Mouse (Mus musculus): Measurements from ENCODE around the gene Taok2. TPM values are rescaled to one million over a fixed set of nuclear protein-coding genes. Genes with fewer than 3 reads are reported as not detected.

Gene Taok2
- polyA plus RNA-seq, 1 experiment from 2014 or later = 39.0 TPM

GRCm38 (mm10) chr7:126850161-126850560 lies 34.3 kb downstream of the Taok2 start:
- 92% methylated on average over 6 of the region's 6 CpGs for WGBS
- peaks cover 7% of the 10 kb centered on the region; the same call in 1 of the 2 replicates for H3K27me3 ChIP-seq (ENCODE audit: control insufficient read depth, insufficient read depth, low read length)
- DNase-seq (no peak), ATAC-seq (ENCODE audit: low FRiP score, low TSS enrichment) (no peak)
- H3K27ac ChIP-seq (replicated peaks; ENCODE audit: low read depth, low read length) = no peak overlapping the region
- H3K9ac ChIP-seq (replicated peaks; ENCODE audit: low read length) = no peak overlapping the region
- no peak overlapping the region for H3K4me2 ChIP-seq (ENCODE audit: low read length)
- no peaks in the 10 kb centered on the region for H3K9me3 ChIP-seq (ENCODE audit: control insufficient read depth, low read length)
- peaks cover 21% of the 10 kb centered on the region for H3K4me1 ChIP-seq (ENCODE audit: control insufficient read depth, insufficient read depth, low read length)
- H3K4me3 ChIP-seq (replicated peaks; ENCODE audit: low read depth, low read length) = no peak overlapping the region
- peaks cover 35% of the 10 kb centered on the region for H3K36me3 ChIP-seq (ENCODE audit: control insufficient read depth, insufficient read depth, low read length)

DNA sequence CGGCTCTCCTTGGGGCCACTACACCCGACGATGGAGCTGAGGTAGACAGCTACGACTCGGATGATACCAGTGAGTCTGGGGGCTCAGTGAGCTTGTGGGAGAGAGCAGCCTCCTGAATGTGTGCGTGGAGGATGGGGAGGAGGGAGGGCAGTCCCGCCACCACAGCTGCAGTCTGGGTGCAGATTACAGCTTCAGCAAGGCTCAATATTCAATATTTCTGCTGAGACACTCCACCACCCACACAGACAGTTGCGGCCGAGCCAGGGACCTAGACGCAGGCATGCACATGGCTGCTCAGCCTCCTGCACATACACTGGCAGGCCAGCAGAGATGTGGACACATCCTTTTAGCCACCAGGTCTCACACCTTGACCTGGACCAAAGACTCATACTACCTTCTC lies 35.7 kb downstream of the Taok2 start:
- DNase-seq (peak; percentile 29), ATAC-seq (ENCODE audit: low FRiP score, low TSS enrichment) (no peak)
- no peak overlapping the region for H3K27ac ChIP-seq (replicated peaks; ENCODE audit: low read depth, low read length)
- peak overlapping the region; percentile 93 for H3K4me2 ChIP-seq (ENCODE audit: low read length)
- peaks cover 7% of the 10 kb centered on the region; the same call in 1 of the 2 replicates for H3K27me3 ChIP-seq (ENCODE audit: control insufficient read depth, insufficient read depth, low read length)
- H3K9ac ChIP-seq (replicated peaks; ENCODE audit: low read length) = peak overlapping the region; percentile 55
- H3K4me3 ChIP-seq (replicated peaks; ENCODE audit: low read depth, low read length) = peak overlapping the region; percentile 45
- H3K36me3 ChIP-seq (ENCODE audit: control insufficient read depth, insufficient read depth, low read length) = peaks cover 24% of the 10 kb centered on the region
- H3K9me3 ChIP-seq (ENCODE audit: control insufficient read depth, low read length) = no peaks in the 10 kb centered on the region
- 15% methylated on average over 10 of the region's 10 CpGs for WGBS
- H3K4me1 ChIP-seq (ENCODE audit: control insufficient read depth, insufficient read depth, low read length) = peaks cover 21% of the 10 kb centered on the region

- Histone ChIP-seq H3K9me3 (ENCODE audit: control insufficient read depth, low read length) (no peaks in the 10 kb centered on the region), H3K9ac (replicated peaks; ENCODE audit: low read length) (peak overlapping the region; percentile 55), H3K4me1 (ENCODE audit: control insufficient read depth, insufficient read depth, low read length) (peaks cover 21% of the 10 kb centered on the region), H3K4me2 (ENCODE audit: low read length) (peak overlapping the region; percentile 93), H3K36me3 (ENCODE audit: control insufficient read depth, insufficient read depth, low read length) (peaks cover 14% of the 10 kb centered on the region), H3K27ac (replicated peaks; ENCODE audit: low read depth, low read length) (0 out of 2 replicates have a peak overlapping the region, but pooled peaks have one; percentile 26), H3K27me3 (ENCODE audit: control insufficient read depth, insufficient read depth, low read length) (peaks cover 7% of the 10 kb centered on the region; the same call in 1 of the 2 replicates), H3K4me3 (replicated peaks; ENCODE audit: low read depth, low read length) (peak overlapping the region; percentile 45)
- DNase-seq (peak; percentile 80), ATAC-seq (ENCODE audit: low FRiP score, low TSS enrichment) (peak; percentile 65)
- under 1% methylated on average over 72 of the region's 74 CpGs for WGBS
Observed at GRCm38 (mm10) chr7:126847421-126848398, 36.8 kb downstream of the Taok2 start.

- no peak for ATAC-seq (ENCODE audit: low FRiP score, low TSS enrichment)
Observed at GRCm38 (mm10) chr7:126847116-126847420, 37.4 kb downstream of the Taok2 start, which contains the start of gene Doc2a. TSS of gene Doc2a (plus strand) at chr7:126847416.

GRCm38 (mm10) chr7:126845516-126845915 lies 39.0 kb downstream of the Taok2 start:
- no peaks in the 10 kb centered on the region for H3K9me3 ChIP-seq (ENCODE audit: control insufficient read depth, low read length)
- peaks cover 7% of the 10 kb centered on the region; the same call in 1 of the 2 replicates for H3K27me3 ChIP-seq (ENCODE audit: control insufficient read depth, insufficient read depth, low read length)
- no peak overlapping the region for H3K4me3 ChIP-seq (replicated peaks; ENCODE audit: low read depth, low read length)
- no peak overlapping the region for H3K4me2 ChIP-seq (ENCODE audit: low read length)
- H3K9ac ChIP-seq (replicated peaks; ENCODE audit: low read length) = no peak overlapping the region
- DNase-seq (no peak), ATAC-seq (ENCODE audit: low FRiP score, low TSS enrichment) (no peak)
- H3K4me1 ChIP-seq (ENCODE audit: control insufficient read depth, insufficient read depth, low read length) = peaks cover 21% of the 10 kb centered on the region
- 76% methylated on average over 2 of the region's 2 CpGs for WGBS
- H3K27ac ChIP-seq (replicated peaks; ENCODE audit: low read depth, low read length) = no peak overlapping the region
- no peaks in the 10 kb centered on the region for H3K36me3 ChIP-seq (ENCODE audit: control insufficient read depth, insufficient read depth, low read length)

More at GRCm38 (mm10) chr7:126847116-126847420, 37.4 kb downstream of the Taok2 start, which contains the start of gene Doc2a:
- WGBS = 28% methylated on average over 4 of the region's 4 CpGs
- H3K9ac ChIP-seq (replicated peaks; ENCODE audit: low read length) = peak within 1 kb of the TSS; percentile 55
- H3K36me3 ChIP-seq (ENCODE audit: control insufficient read depth, insufficient read depth, low read length) = peaks cover 8% of the 10 kb centered on the region
- H3K4me2 ChIP-seq (ENCODE audit: low read length) = peak within 1 kb of the TSS; percentile 93
- H3K27ac ChIP-seq (replicated peaks; ENCODE audit: low read depth, low read length) = 0 out of 2 replicates have a peak within 1 kb of the TSS, but pooled peaks have one; percentile 26
- H3K4me3 ChIP-seq (replicated peaks; ENCODE audit: low read depth, low read length) = peak within 1 kb of the TSS; percentile 45
- peaks cover 7% of the 10 kb centered on the region; the same call in 1 of the 2 replicates for H3K27me3 ChIP-seq (ENCODE audit: control insufficient read depth, insufficient read depth, low read length)
- DNase-seq = no peak
- peaks cover 21% of the 10 kb centered on the region for H3K4me1 ChIP-seq (ENCODE audit: control insufficient read depth, insufficient read depth, low read length)
- no peaks in the 10 kb centered on the region for H3K9me3 ChIP-seq (ENCODE audit: control insufficient read depth, low read length)

- Histone ChIP-seq H3K27me3 (ENCODE audit: control insufficient read depth, insufficient read depth, low read length) (no peaks in the 10 kb centered on the region), H3K4me1 (ENCODE audit: control insufficient read depth, insufficient read depth, low read length) (peaks cover 11% of the 10 kb centered on the region), H3K9ac (replicated peaks; ENCODE audit: low read length) (no peak overlapping the region), H3K27ac (replicated peaks; ENCODE audit: low read depth, low read length) (no peak overlapping the region), H3K36me3 (ENCODE audit: control insufficient read depth, insufficient read depth, low read length) (no peaks in the 10 kb centered on the region), H3K4me3 (replicated peaks; ENCODE audit: low read depth, low read length) (no peak overlapping the region), H3K4me2 (ENCODE audit: low read length) (no peak overlapping the region), H3K9me3 (ENCODE audit: control insufficient read depth, low read length) (no peaks in the 10 kb centered on the region)
- 84% methylated on average over 9 of the region's 9 CpGs for WGBS
- ATAC-seq (ENCODE audit: low FRiP score, low TSS enrichment) (no peak), DNase-seq (no peak)
Observed at GRCm38 (mm10) chr7:126843276-126843675, 41.2 kb downstream of the Taok2 start.

DNA sequence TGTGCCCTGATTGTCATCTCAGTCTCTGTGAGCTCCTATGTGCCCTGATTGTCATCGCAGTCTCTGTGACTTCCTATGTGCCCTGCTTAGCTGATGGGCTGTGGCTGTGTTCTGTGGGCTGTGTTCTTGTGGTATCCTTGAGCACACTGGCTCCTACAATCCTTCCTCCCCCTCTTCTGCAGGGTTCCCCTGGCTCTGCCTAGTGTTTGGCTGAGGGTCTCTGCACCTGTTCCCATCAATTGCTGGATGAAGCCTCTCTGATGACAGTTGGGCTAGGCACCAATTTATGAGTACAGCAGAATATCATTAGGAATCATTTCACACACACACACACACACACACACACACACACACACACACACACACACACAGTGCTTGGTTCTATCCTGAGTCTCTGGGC lies 51.2 kb downstream of the Taok2 start:
- Histone ChIP-seq H3K27ac (replicated peaks; ENCODE audit: low read depth, low read length) (no peak overlapping the region), H3K9ac (replicated peaks; ENCODE audit: low read length) (no peak overlapping the region), H3K4me2 (ENCODE audit: low read length) (no peak overlapping the region), H3K36me3 (ENCODE audit: control insufficient read depth, insufficient read depth, low read length) (peaks cover 17% of the 10 kb centered on the region; the same call in 1 of the 2 replicates), H3K4me3 (replicated peaks; ENCODE audit: low read depth, low read length) (no peak overlapping the region), H3K27me3 (ENCODE audit: control insufficient read depth, insufficient read depth, low read length) (no peaks in the 10 kb centered on the region), H3K4me1 (ENCODE audit: control insufficient read depth, insufficient read depth, low read length) (peaks cover 5% of the 10 kb centered on the region), H3K9me3 (ENCODE audit: control insufficient read depth, low read length) (no peaks in the 10 kb centered on the region)
- no peak for ATAC-seq (ENCODE audit: low FRiP score, low TSS enrichment)
- DNase-seq = no peak
- WGBS = 93% methylated on average over 1 of the region's 1 CpGs

- no peaks in the 10 kb centered on the region for H3K27me3 ChIP-seq (ENCODE audit: control insufficient read depth, insufficient read depth, low read length)
- H3K4me2 ChIP-seq (ENCODE audit: low read length) = peak overlapping the region; percentile 60
- DNase-seq (peak; percentile 92), ATAC-seq (ENCODE audit: low FRiP score, low TSS enrichment) (peak; percentile 74)
- WGBS = 0% methylated on average over 21 of the region's 21 CpGs
- H3K4me1 ChIP-seq (ENCODE audit: control insufficient read depth, insufficient read depth, low read length) = peaks cover 5% of the 10 kb centered on the region
- no peaks in the 10 kb centered on the region for H3K9me3 ChIP-seq (ENCODE audit: control insufficient read depth, low read length)
- peak overlapping the region; percentile 25 for H3K4me3 ChIP-seq (replicated peaks; ENCODE audit: low read depth, low read length)
- H3K36me3 ChIP-seq (ENCODE audit: control insufficient read depth, insufficient read depth, low read length) = peaks cover 20% of the 10 kb centered on the region
- peak overlapping the region; percentile 20; the same call in 1 of the 2 replicates for H3K27ac ChIP-seq (replicated peaks; ENCODE audit: low read depth, low read length)
- no peak overlapping the region for H3K9ac ChIP-seq (replicated peaks; ENCODE audit: low read length)
Observed at GRCm38 (mm10) chr7:126832036-126832598, 52.4 kb downstream of the Taok2 start.

Measured in midbrain, embryonic 14.5 days (tissue).